Mouse (Mus musculus): Measurements from ENCODE around the gene Map3k9.

DNA sequence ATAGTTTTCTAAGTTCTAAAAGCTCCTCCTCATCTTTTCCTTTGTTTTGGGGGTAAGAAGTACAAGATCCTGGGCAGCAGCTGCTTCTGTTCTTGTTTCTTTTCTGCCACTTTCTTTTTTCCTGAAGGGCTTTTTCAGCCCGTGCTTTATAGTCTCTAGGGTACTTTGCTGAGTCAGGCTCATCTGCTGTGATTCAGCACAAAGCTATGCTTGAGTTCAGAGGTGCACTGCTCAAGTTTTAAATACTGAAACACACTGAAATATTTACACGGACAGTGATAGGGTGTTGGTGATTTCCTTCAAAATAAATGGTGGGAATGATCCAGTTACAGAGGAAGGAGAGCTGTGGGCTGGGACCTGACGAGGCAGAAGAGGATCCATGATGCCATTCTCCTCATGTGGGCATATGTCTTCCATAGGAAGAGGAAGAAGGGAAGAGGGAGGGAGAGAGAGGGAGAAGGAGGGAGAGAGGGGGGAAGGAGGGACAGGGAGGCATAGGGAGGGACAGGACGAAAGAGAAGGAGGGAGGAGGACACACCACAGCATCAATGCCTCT is 32.9 kb downstream of the Map3k9 start:
- TF ChIP-seq CTCF (IDR thresholded peaks at IDR 0.05) (no peak), EP300 (IDR thresholded peaks at IDR 0.05) (no peak)

Measured in lung, postnatal 0 days (tissue).